ENCODE assay signal across 31 mouse cellular contexts in genomic region chrX:122854453-122854852, GRCm38 (mm10).
A peak's percentile ranks its signal among the peaks of the same experiment; 100 is the strongest.
DNase-seq lines count a peak whose midpoint lies in the region; ATAC-seq and TF ChIP-seq lines count a peak whose summit lies in the region.
"Had no signal": no experiment of that assay in that cellular context is flagged by ENCODE, and none has a peak within 500 bp of the region (broad histone marks: within the 10 kb centered on the region; RNA-seq: fewer than 3 reads in every experiment).

No protein-coding gene starts in this region.

- ATAC-seq in embryonic facial prominence, embryonic 11.5 days (replicated peaks; ENCODE audit: insufficient number of reproducible peaks, low FRiP score, low TSS enrichment, low read depth) = no peak
- no peak for ATAC-seq in kidney, postnatal 0 days (replicated peaks; ENCODE audit: low FRiP score, low read depth)
- no peak for ATAC-seq in midbrain, postnatal 0 days (ENCODE audit: low FRiP score)
- ATAC-seq in midbrain, embryonic 15.5 days (replicated peaks) = no peak
- ATAC-seq in neural tube, embryonic 15.5 days (ENCODE audit: low FRiP score) = no peak
- ATAC-seq: activated CD4-positive, CD25-positive, alpha-beta regulatory T cell, adult 4 months; lung, postnatal 0 days had no signal

- H3K27me3 ChIP-seq in embryonic facial prominence, embryonic 11.5 days (ENCODE audit: control insufficient read depth, insufficient read depth, low read length) = no peaks in the 10 kb centered on the region
- H3K27me3 ChIP-seq in embryonic facial prominence, embryonic 10.5 days (replicated peaks; ENCODE audit: low read depth, poor library complexity, severe bottlenecking) = no peaks in the 10 kb centered on the region
- H3K27me3 ChIP-seq in kidney, postnatal 0 days (ENCODE audit: insufficient read depth, low read length) = no peaks in the 10 kb centered on the region
- no peaks in the 10 kb centered on the region for H3K27me3 ChIP-seq in midbrain, postnatal 0 days (ENCODE audit: insufficient read depth, low read length)
- H3K27me3 ChIP-seq in midbrain, embryonic 15.5 days (replicated peaks) = no peaks in the 10 kb centered on the region
- no peaks in the 10 kb centered on the region for H3K27me3 ChIP-seq in neural tube, embryonic 15.5 days (replicated peaks)
- H3K27me3 ChIP-seq: forebrain, embryonic 12.5 days; heart, embryonic 13.5 days; hindbrain, embryonic 15.5 days; limb, embryonic 15.5 days; liver, embryonic 13.5 days; megakaryocyte, embryonic 14.5 days; midbrain, embryonic 12.5 days; stomach, embryonic 15.5 days had no signal

- no peaks in the 10 kb centered on the region for H3K9me3 ChIP-seq in embryonic facial prominence, embryonic 11.5 days (replicated peaks; ENCODE audit: control insufficient read depth, low read length)
- 0 out of 2 replicates have a peak, but pooled peaks cover 4% of the 10 kb centered on the region for H3K9me3 ChIP-seq in embryonic facial prominence, embryonic 10.5 days
- H3K9me3 ChIP-seq in kidney, postnatal 0 days (replicated peaks; ENCODE audit: low read length) = no peaks in the 10 kb centered on the region
- no peaks in the 10 kb centered on the region; the same call in 1 of the 2 replicates for H3K9me3 ChIP-seq in midbrain, postnatal 0 days (ENCODE audit: low read length)
- no peaks in the 10 kb centered on the region for H3K9me3 ChIP-seq in midbrain, embryonic 15.5 days
- no peaks in the 10 kb centered on the region for H3K9me3 ChIP-seq in neural tube, embryonic 15.5 days (replicated peaks)
- H3K9me3 ChIP-seq: forebrain, embryonic 12.5 days; hindbrain, embryonic 15.5 days; limb, embryonic 10.5 days; limb, embryonic 15.5 days; liver, embryonic 13.5 days; midbrain, embryonic 12.5 days; stomach, embryonic 15.5 days had no signal

- H3K9ac ChIP-seq in embryonic facial prominence, embryonic 11.5 days (replicated peaks; ENCODE audit: low read length) = no peak overlapping the region
- H3K9ac ChIP-seq in kidney, postnatal 0 days (ENCODE audit: low read depth, low read length) = no peak overlapping the region
- no peak overlapping the region for H3K9ac ChIP-seq in midbrain, postnatal 0 days (replicated peaks; ENCODE audit: low read length, poor library complexity, severe bottlenecking)
- no peak overlapping the region for H3K9ac ChIP-seq in midbrain, embryonic 15.5 days
- no peak overlapping the region for H3K9ac ChIP-seq in neural tube, embryonic 15.5 days (replicated peaks)
- H3K9ac ChIP-seq: forebrain, embryonic 12.5 days; heart, embryonic 13.5 days; hindbrain, embryonic 15.5 days; limb, embryonic 15.5 days; liver, embryonic 13.5 days; midbrain, embryonic 12.5 days; stomach, embryonic 15.5 days had no signal

- peak; percentile 0 for DNase-seq in embryonic facial prominence, embryonic 11.5 days (ENCODE audit: low spot score)
- DNase-seq in embryonic facial prominence, embryonic 10.5 days (ENCODE audit: low spot score) = no peak
- DNase-seq in kidney, postnatal 0 days (ENCODE audit: low spot score) = no peak
- no peak for DNase-seq in kidney, adult 9 months
- peak; percentile 5 for DNase-seq in midbrain, postnatal 0 days (ENCODE audit: low spot score)
- DNase-seq in T-cell, adult 2 months (ENCODE audit: low spot score) = no peak
- DNase-seq: adrenal gland, adult 8-10 months; cerebellum, adult 11-12 months; cerebellum, adult 9-11 months; embryo, embryonic 11 days; heart, adult 2 months; heart, postnatal 10 days; kidney, adult 18-20 months; kidney, postnatal 10 days; liver, embryonic 13.5 days; lung, adult 18-20 months; lung, postnatal 4 days; right cerebral cortex, postnatal 14 days had no signal

- no peak overlapping the region for H3K4me2 ChIP-seq in embryonic facial prominence, embryonic 11.5 days (ENCODE audit: low read depth, low read length)
- H3K4me2 ChIP-seq in kidney, postnatal 0 days (ENCODE audit: low read length) = no peak overlapping the region
- H3K4me2 ChIP-seq in midbrain, postnatal 0 days (ENCODE audit: low read depth, low read length, poor library complexity, severe bottlenecking) = no peak overlapping the region
- H3K4me2 ChIP-seq in midbrain, embryonic 15.5 days = no peak overlapping the region
- no peak overlapping the region for H3K4me2 ChIP-seq in neural tube, embryonic 15.5 days
- H3K4me2 ChIP-seq: forebrain, embryonic 12.5 days; heart, embryonic 13.5 days; hindbrain, embryonic 15.5 days; limb, embryonic 15.5 days; liver, embryonic 13.5 days; midbrain, embryonic 12.5 days; stomach, embryonic 15.5 days had no signal

- 57% methylated on average over 1 of the region's 1 CpGs for WGBS in embryonic facial prominence, embryonic 11.5 days
- WGBS in embryonic facial prominence, embryonic 10.5 days = 54% methylated on average over 1 of the region's 1 CpGs
- 62% methylated on average over 1 of the region's 1 CpGs for WGBS in kidney, postnatal 0 days
- WGBS in midbrain, postnatal 0 days = 58% methylated on average over 1 of the region's 1 CpGs
- 46% methylated on average over 1 of the region's 1 CpGs for WGBS in midbrain, embryonic 15.5 days
- 58% methylated on average over 1 of the region's 1 CpGs for WGBS in neural tube, embryonic 15.5 days

- no peaks in the 10 kb centered on the region for H3K36me3 ChIP-seq in embryonic facial prominence, embryonic 11.5 days (replicated peaks; ENCODE audit: control insufficient read depth, insufficient read depth, low read depth, low read length)
- H3K36me3 ChIP-seq in embryonic facial prominence, embryonic 10.5 days (replicated peaks) = no peaks in the 10 kb centered on the region
- H3K36me3 ChIP-seq in kidney, postnatal 0 days (ENCODE audit: insufficient read depth, low read length) = no peaks in the 10 kb centered on the region
- H3K36me3 ChIP-seq in midbrain, postnatal 0 days (ENCODE audit: insufficient read depth, low read length) = no peaks in the 10 kb centered on the region
- no peaks in the 10 kb centered on the region for H3K36me3 ChIP-seq in midbrain, embryonic 15.5 days (replicated peaks)
- H3K36me3 ChIP-seq in neural tube, embryonic 15.5 days = no peaks in the 10 kb centered on the region
- H3K36me3 ChIP-seq: forebrain, embryonic 12.5 days; heart, embryonic 13.5 days; hindbrain, embryonic 15.5 days; limb, embryonic 10.5 days; limb, embryonic 15.5 days; liver, embryonic 13.5 days; midbrain, embryonic 12.5 days; stomach, embryonic 15.5 days had no signal

- no peak overlapping the region for H3K27ac ChIP-seq in embryonic facial prominence, embryonic 11.5 days (replicated peaks; ENCODE audit: low read depth, low read length)
- no peak overlapping the region for H3K27ac ChIP-seq in embryonic facial prominence, embryonic 10.5 days (replicated peaks)
- no peak overlapping the region for H3K27ac ChIP-seq in kidney, postnatal 0 days
- H3K27ac ChIP-seq in midbrain, postnatal 0 days (ENCODE audit: low read depth, low read length) = no peak overlapping the region
- H3K27ac ChIP-seq in midbrain, embryonic 15.5 days = no peak overlapping the region
- no peak overlapping the region for H3K27ac ChIP-seq in neural tube, embryonic 15.5 days (replicated peaks)
- H3K27ac ChIP-seq: forebrain, embryonic 12.5 days; heart, adult 2 months; heart, embryonic 13.5 days; hindbrain, embryonic 15.5 days; limb, embryonic 10.5 days; limb, embryonic 15.5 days; liver, embryonic 13.5 days; midbrain, embryonic 12.5 days; stomach, embryonic 15.5 days had no signal

- no peaks in the 10 kb centered on the region for H3K4me1 ChIP-seq in embryonic facial prominence, embryonic 11.5 days (ENCODE audit: control insufficient read depth, insufficient read depth, low read length)
- H3K4me1 ChIP-seq in embryonic facial prominence, embryonic 10.5 days = no peaks in the 10 kb centered on the region
- no peaks in the 10 kb centered on the region for H3K4me1 ChIP-seq in kidney, postnatal 0 days (replicated peaks; ENCODE audit: insufficient read depth, low read length)
- H3K4me1 ChIP-seq in midbrain, postnatal 0 days (ENCODE audit: insufficient read depth, low read length) = no peaks in the 10 kb centered on the region
- no peaks in the 10 kb centered on the region for H3K4me1 ChIP-seq in midbrain, embryonic 15.5 days
- no peaks in the 10 kb centered on the region for H3K4me1 ChIP-seq in neural tube, embryonic 15.5 days
- H3K4me1 ChIP-seq: forebrain, embryonic 12.5 days; heart, embryonic 13.5 days; hindbrain, embryonic 15.5 days; limb, embryonic 10.5 days; limb, embryonic 15.5 days; liver, embryonic 13.5 days; megakaryocyte, embryonic 14.5 days; midbrain, embryonic 12.5 days; stomach, embryonic 15.5 days had no signal

- H3K4me3 ChIP-seq in embryonic facial prominence, embryonic 11.5 days (ENCODE audit: low read depth, low read length) = no peak overlapping the region
- no peak overlapping the region for H3K4me3 ChIP-seq in embryonic facial prominence, embryonic 10.5 days
- H3K4me3 ChIP-seq in kidney, postnatal 0 days (replicated peaks; ENCODE audit: low read depth, low read length) = no peak overlapping the region
- no peak overlapping the region for H3K4me3 ChIP-seq in midbrain, postnatal 0 days (ENCODE audit: low read depth, low read length)
- H3K4me3 ChIP-seq in midbrain, embryonic 15.5 days = no peak overlapping the region
- H3K4me3 ChIP-seq in neural tube, embryonic 15.5 days (replicated peaks) = no peak overlapping the region
- H3K4me3 ChIP-seq: erythroblast, embryonic 14.5 days; forebrain, embryonic 12.5 days; heart, adult 2 months; heart, embryonic 13.5 days; hindbrain, embryonic 15.5 days; limb, embryonic 10.5 days; limb, embryonic 15.5 days; liver, embryonic 13.5 days; megakaryocyte, embryonic 14.5 days; midbrain, embryonic 12.5 days; stomach, embryonic 15.5 days had no signal

- TF ChIP-seq CTCF in kidney, postnatal 0 days (IDR thresholded peaks at IDR 0.05; ENCODE audit: low read depth) = peak; percentile 12; the same call in 1 of the 2 replicates
- peak; percentile 60 for TF ChIP-seq CTCF in midbrain, postnatal 0 days (IDR thresholded peaks at IDR 0.05)

Comparison
In these comparisons a context has a peak if more than half of its experiments do, and no peak if none do; other contexts are left out.
1. DNase-seq: peak in embryonic facial prominence, embryonic 11.5 days (single experiment) and midbrain, postnatal 0 days (single experiment); none in embryonic facial prominence, embryonic 10.5 days (single experiment), kidney, postnatal 0 days (single experiment), kidney, adult 9 months (single experiment) and T-cell, adult 2 months (single experiment).